Comparison of ENCODE assay signal across 14 mouse cellular contexts in genomic region chr3:60472011-60472680, GRCm38 (mm10). TPM values are rescaled to one million over a fixed set of nuclear protein-coding genes. Genes with fewer than 3 reads are reported as not detected.
A peak's percentile ranks its signal among the peaks of the same experiment; 100 is the strongest.
DNase-seq lines count a peak whose midpoint lies in the region; ATAC-seq lines count a peak whose summit lies in the region.
"Had no signal": no experiment of that assay in that cellular context is flagged by ENCODE, and none has a peak within 500 bp of the region (broad histone marks: within the 10 kb centered on the region; RNA-seq: fewer than 3 reads in every experiment).

No protein-coding gene starts in this region.

- no peak overlapping the region for H3K9ac ChIP-seq in heart, embryonic 13.5 days
- H3K9ac ChIP-seq in midbrain, embryonic 14.5 days (replicated peaks; ENCODE audit: low read length): no peak overlapping the region
- no peak overlapping the region for H3K9ac ChIP-seq in hindbrain, embryonic 12.5 days
- H3K9ac ChIP-seq: embryonic facial prominence, embryonic 13.5 days; forebrain, postnatal 0 days had no signal

- H3K4me3 ChIP-seq in heart, embryonic 13.5 days: no peak overlapping the region
- H3K4me3 ChIP-seq in heart, embryonic 10.5 days: no peak overlapping the region
- no peak overlapping the region for H3K4me3 ChIP-seq in midbrain, embryonic 14.5 days (replicated peaks; ENCODE audit: low read depth, low read length)
- H3K4me3 ChIP-seq in hindbrain, embryonic 12.5 days: no peak overlapping the region
- H3K4me3 ChIP-seq: embryonic facial prominence, embryonic 13.5 days had no signal

- WGBS in heart, embryonic 13.5 days: 66% methylated on average over 2 of the region's 2 CpGs
- WGBS in heart, embryonic 10.5 days: 81% methylated on average over 2 of the region's 2 CpGs
- WGBS in midbrain, embryonic 14.5 days: 98% methylated on average over 2 of the region's 2 CpGs
- WGBS in hindbrain, embryonic 12.5 days: 82% methylated on average over 2 of the region's 2 CpGs

- H3K4me2 ChIP-seq in heart, embryonic 13.5 days: peak overlapping the region; percentile 7; the same call in 1 of the 2 replicates
- H3K4me2 ChIP-seq in midbrain, embryonic 14.5 days (ENCODE audit: low read length): no peak overlapping the region
- H3K4me2 ChIP-seq in hindbrain, embryonic 12.5 days (replicated peaks): no peak overlapping the region
- H3K4me2 ChIP-seq: embryonic facial prominence, embryonic 13.5 days had no signal

- no peak overlapping the region for H3K27ac ChIP-seq in heart, embryonic 13.5 days (replicated peaks)
- no peak overlapping the region for H3K27ac ChIP-seq in heart, embryonic 10.5 days
- no peak overlapping the region for H3K27ac ChIP-seq in midbrain, embryonic 14.5 days (replicated peaks; ENCODE audit: low read depth, low read length)
- no peak overlapping the region for H3K27ac ChIP-seq in hindbrain, embryonic 12.5 days
- H3K27ac ChIP-seq: embryonic facial prominence, embryonic 13.5 days had no signal

- H3K27me3 ChIP-seq in heart, embryonic 13.5 days (replicated peaks): no peaks in the 10 kb centered on the region
- H3K27me3 ChIP-seq in heart, embryonic 10.5 days (ENCODE audit: insufficient read depth, poor library complexity, severe bottlenecking): no peaks in the 10 kb centered on the region
- H3K27me3 ChIP-seq in midbrain, embryonic 14.5 days (ENCODE audit: control insufficient read depth, insufficient read depth, low read length): no peaks in the 10 kb centered on the region
- no peaks in the 10 kb centered on the region for H3K27me3 ChIP-seq in hindbrain, embryonic 12.5 days
- H3K27me3 ChIP-seq: embryonic facial prominence, embryonic 13.5 days had no signal

- no peaks in the 10 kb centered on the region for H3K9me3 ChIP-seq in heart, embryonic 13.5 days
- no peaks in the 10 kb centered on the region for H3K9me3 ChIP-seq in heart, embryonic 10.5 days
- H3K9me3 ChIP-seq in midbrain, embryonic 14.5 days (ENCODE audit: control insufficient read depth, low read length): no peaks in the 10 kb centered on the region
- no peaks in the 10 kb centered on the region for H3K9me3 ChIP-seq in hindbrain, embryonic 12.5 days (replicated peaks)
- H3K9me3 ChIP-seq: embryonic facial prominence, embryonic 13.5 days had no signal

- no peaks in the 10 kb centered on the region for H3K4me1 ChIP-seq in heart, embryonic 13.5 days
- no peaks in the 10 kb centered on the region for H3K4me1 ChIP-seq in heart, embryonic 10.5 days
- no peaks in the 10 kb centered on the region for H3K4me1 ChIP-seq in midbrain, embryonic 14.5 days (ENCODE audit: control insufficient read depth, insufficient read depth, low read length)
- H3K4me1 ChIP-seq in hindbrain, embryonic 12.5 days: no peaks in the 10 kb centered on the region
- H3K4me1 ChIP-seq: embryonic facial prominence, embryonic 13.5 days had no signal

- ATAC-seq in heart, embryonic 13.5 days (ENCODE audit: extremely low read depth, insufficient number of reproducible peaks, low FRiP score, low TSS enrichment): no peak
- ATAC-seq in granulocyte monocyte progenitor cell, adult 5-6 weeks (replicated peaks; ENCODE audit: poor library complexity, severe bottlenecking): peak; percentile 52
- peak; percentile 17 for ATAC-seq in megakaryocyte progenitor cell, adult 5-6 weeks (replicated peaks; ENCODE audit: poor library complexity)
- no peak for ATAC-seq in midbrain, embryonic 14.5 days (ENCODE audit: low FRiP score, low TSS enrichment)
- ATAC-seq in hindbrain, embryonic 12.5 days (ENCODE audit: low FRiP score): no peak
- ATAC-seq: forebrain, postnatal 0 days had no signal

- no peak for DNase-seq in heart, embryonic 10.5 days (ENCODE audit: low spot score)
- DNase-seq in MEL-GATA-1-ER (ENCODE audit: extremely low read depth, low read depth): peak; percentile 76
- no peak for DNase-seq in midbrain, embryonic 14.5 days
- DNase-seq in cerebellum, adult 9-11 months: no peak
- DNase-seq: cerebellum, postnatal 14 days; forebrain, postnatal 0 days; heart, postnatal 4 days; kidney, adult 18-20 months; lung, postnatal 10 days had no signal

- H3K36me3 ChIP-seq in heart, embryonic 13.5 days: no peaks in the 10 kb centered on the region
- H3K36me3 ChIP-seq in heart, embryonic 10.5 days: no peaks in the 10 kb centered on the region
- no peaks in the 10 kb centered on the region for H3K36me3 ChIP-seq in midbrain, embryonic 14.5 days (ENCODE audit: control insufficient read depth, insufficient read depth, low read length)
- no peaks in the 10 kb centered on the region for H3K36me3 ChIP-seq in hindbrain, embryonic 12.5 days
- H3K36me3 ChIP-seq: embryonic facial prominence, embryonic 13.5 days had no signal

RNA-seq across cellular contexts. Expression of gene Mbnl1, which starts 0.5 kb away (rescaled TPM):
- polyA plus RNA-seq in heart, embryonic 13.5 days (2015; fragmentation: Nextera tagmentation; extraction: Ambion mirVana): 60.3 and 66.0 TPM in 2 replicates
- 66.5 and 71.7 TPM in 2 replicates for polyA plus RNA-seq in heart, embryonic 10.5 days (2016; fragmentation: Nextera tagmentation; extraction: Ambion mirVana)
- 464 and 485 TPM in 2 replicates for total RNA-seq in granulocyte monocyte progenitor cell, adult 5-6 weeks (2014; fragmentation: Nextera tagmentation)
- total RNA-seq in granulocyte monocyte progenitor cell, adult 5-6 weeks (2017): 524 and 651 TPM in 2 replicates
- 542 and 611 TPM in 2 replicates for total RNA-seq in megakaryocyte progenitor cell, adult 5-6 weeks (2015)
- total RNA-seq in megakaryocyte progenitor cell, adult 5-6 weeks (2017): 545 and 581 TPM in 2 replicates
- polyA plus RNA-seq in midbrain, embryonic 14.5 days (2014; fragmentation: Nextera tagmentation; extraction: Ambion mirVana): 58.0 and 66.8 TPM in 2 replicates
- 46.9 and 56.2 TPM in 2 replicates for polyA plus RNA-seq in hindbrain, embryonic 12.5 days (2016; fragmentation: Nextera tagmentation; extraction: Ambion mirVana)

Comparison
In these comparisons a context has a peak if more than half of its experiments do, and no peak if none do; other contexts are left out.
1. ATAC-seq: peak in granulocyte monocyte progenitor cell, adult 5-6 weeks (single experiment) and megakaryocyte progenitor cell, adult 5-6 weeks (single experiment); none in heart, embryonic 13.5 days (single experiment), midbrain, embryonic 14.5 days (single experiment) and hindbrain, embryonic 12.5 days (single experiment).